Mouse (Mus musculus): ENCODE measurements around the gene Pigl.
A peak's percentile ranks its signal among the peaks of the same experiment; 100 is the strongest.
"Not testable (repeated sequence)": the region's sequence is repeated elsewhere in the genome, so short reads cannot be mapped to it uniquely, and the experiment has no call there.

Pigl gene

DNA sequence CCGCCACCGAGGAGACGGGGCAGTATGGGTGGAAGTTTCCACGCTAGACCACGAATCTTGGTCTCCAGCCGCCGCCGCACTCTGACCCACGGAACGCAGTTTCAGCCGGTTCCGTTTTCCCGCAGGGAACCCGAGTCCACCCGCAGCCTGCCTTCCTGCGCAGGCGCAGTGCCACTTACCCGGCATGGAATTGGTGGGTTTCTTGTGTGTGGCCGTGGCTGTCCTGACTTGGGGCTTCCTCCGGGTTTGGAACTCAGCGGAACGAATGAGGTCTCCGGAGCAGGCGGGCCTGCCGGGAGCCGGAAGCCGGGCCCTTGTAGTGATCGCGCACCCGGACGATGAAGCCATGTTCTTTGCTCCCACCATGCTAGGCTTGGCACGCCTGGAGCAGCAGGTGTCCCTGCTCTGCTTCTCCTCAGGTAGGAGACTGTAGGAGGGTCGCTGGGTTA lies at the start of gene Pigl, which contains the start of gene Ncor1:
Gene Pigl, plus strand, starts transcription at position 185 of the 449 bp plus-strand sequence.
Gene Ncor1, minus strand, starts transcription at position 266 of the 449 bp plus-strand sequence.
- DNase-seq (ENCODE audit: low spot score): peak; percentile 88

GRCm38 (mm10) chr11:62408848-62409247 lies 49.4 kb upstream of the Pigl start:
- no peak for DNase-seq (ENCODE audit: low spot score)

GRCm38 (mm10) chr11:62409611-62410010 lies 48.6 kb upstream of the Pigl start:
- no peak for DNase-seq (ENCODE audit: low spot score)

DNA sequence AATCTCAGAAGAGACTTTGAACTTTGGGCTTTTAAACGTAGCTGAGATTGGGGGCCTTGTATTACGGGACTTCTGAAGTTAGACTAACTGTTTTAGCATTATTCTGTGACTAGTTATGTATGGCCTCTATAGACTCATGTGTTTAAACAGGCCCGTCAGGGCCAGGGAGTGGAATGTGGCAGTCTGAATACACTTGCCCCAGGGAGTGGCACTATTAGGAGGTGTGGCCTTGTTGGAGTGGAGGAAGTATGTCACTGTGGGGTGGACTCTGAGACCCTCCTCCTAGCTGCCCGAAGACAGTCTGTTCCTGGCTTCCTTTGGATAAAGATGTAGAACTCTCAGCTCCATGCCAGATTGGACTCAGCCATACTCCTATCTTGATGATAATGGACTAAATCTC lies 43.2 kb upstream of the Pigl start:
- no peak for DNase-seq (ENCODE audit: low spot score)

DNA sequence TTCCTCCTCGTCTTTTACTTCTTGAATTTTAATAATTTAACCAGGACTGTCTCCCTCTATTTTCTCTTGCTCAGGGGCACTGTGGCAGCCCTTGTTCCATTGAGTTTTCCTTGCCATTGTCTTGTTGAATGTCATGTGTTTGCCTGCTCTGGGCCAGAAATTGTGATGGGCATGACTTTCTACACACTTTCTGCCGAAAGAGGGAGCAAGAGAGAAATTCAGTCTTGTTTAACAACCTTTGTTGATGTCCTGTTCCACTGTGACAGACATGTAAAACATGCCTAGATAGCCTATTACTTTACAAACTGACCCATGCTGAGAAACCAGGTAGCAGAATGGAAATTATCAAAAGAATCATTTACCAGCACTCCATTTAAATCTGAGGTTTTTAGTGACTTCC lies 33.7 kb upstream of the Pigl start:
- no peak for DNase-seq (ENCODE audit: low spot score)

DNA sequence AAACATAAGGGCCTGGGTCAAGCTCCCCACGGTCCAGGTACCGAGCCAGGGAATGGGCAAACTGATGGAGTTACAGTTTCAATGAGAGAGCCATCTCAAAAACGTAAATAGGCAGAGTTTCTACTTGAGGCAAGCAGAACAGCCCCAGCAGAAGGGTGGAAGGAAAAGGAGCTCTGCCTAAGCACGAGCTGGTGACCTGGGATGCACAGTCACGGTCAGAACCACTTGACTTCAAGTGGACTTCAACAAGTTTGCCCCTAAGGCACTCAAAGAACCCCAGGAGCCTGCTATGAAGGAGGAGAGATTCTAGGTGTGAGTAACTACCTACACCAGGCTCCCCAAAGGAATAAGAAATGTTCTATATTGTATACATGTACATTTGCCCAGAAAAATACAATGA lies 32.0 kb upstream of the Pigl start:
- DNase-seq (ENCODE audit: low spot score): no peak

DNA sequence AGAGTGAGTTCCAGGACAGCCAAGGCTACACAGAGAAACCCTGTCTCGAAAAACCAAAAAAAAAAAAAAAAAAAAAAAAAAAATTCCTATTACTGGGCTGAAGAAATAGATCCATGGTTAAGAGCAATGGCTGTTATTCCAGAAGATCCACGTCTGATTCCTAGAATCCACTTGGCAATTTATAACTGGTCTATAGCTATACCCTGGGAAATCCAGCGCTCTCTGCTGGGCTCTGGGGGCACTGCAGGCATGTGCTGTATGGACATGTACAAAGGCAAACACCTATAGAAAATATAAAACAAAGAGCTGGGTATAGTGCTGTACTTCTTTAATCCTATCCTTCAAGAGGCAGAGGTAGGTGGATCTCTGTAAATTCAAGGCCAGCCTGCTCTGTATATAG lies 31.2 kb upstream of the Pigl start:
- DNase-seq (ENCODE audit: low spot score): no peak

DNA sequence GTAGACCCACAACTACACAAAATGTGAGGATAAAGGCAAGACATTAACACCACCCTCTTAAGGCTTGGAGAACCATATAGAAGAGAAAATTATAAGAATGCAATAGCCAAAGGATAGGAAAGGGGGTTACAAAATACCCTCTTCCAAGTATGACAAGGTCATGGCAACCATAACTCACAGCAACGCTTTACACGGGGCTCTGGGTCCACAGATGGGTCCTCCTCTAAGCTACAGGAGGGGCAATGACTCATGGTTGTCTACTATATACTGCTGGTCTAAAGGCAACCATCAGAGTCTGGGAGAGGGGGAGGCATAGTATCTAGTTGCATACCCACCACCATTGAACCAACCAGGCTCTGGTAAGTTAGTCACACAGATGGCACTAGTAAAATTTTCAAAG lies 26.0 kb upstream of the Pigl start:
- no peak for DNase-seq (ENCODE audit: low spot score)

DNA sequence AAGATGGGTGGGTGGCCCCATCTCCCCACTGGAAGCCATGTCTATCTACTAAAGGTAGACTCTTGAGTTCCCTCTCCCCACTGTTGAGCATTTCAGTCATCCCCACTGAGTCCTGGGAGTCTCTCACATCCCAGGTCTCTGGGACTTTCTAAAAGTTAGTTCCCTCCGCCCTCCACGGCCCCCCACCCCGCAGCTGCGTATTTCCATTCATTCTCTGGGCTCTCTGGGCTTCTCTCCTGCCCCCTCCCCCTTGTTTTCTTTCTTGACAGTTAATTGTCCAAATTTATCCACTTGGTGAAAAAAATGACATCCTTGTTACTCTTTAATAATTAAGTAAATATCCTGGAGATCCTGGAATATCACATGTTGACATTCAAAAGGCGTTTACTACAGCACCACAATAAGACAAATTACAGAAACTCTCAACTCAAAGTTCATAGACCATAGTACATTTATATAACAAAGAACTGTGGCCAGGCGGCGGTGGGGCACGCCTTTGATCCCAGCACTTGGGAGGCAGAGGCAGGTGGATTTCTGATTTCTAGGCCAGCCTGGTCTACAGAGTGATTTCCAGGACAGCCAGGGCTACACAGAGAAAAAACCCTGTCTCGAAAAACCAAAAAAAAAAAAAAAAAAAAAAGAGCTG lies 17.5 kb upstream of the Pigl start:
- DNase-seq (ENCODE audit: low spot score): no peak

DNA sequence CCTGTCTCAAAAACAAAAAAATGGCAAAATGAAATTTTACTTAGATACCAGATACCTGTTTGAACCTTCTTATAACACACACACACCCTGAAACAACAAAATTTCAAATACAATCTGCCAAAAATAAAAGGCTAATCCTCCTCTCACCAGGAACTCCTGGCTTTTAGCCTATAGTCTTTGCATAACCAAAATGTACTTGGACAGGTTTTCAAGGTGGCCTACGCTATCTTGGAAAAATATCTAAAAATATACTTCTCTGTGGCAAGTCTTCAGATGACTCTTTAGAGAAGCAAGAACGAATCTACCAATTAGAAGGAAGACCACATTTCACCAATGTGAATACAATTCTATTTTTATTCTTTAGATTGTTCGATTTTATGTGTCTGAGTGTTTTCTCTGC lies 12.5 kb upstream of the Pigl start:
- DNase-seq (ENCODE audit: low spot score): no peak

- DNase-seq (ENCODE audit: low spot score): no peak
Observed at GRCm38 (mm10) chr11:62448971-62449370, 9.3 kb upstream of the Pigl start.

DNA sequence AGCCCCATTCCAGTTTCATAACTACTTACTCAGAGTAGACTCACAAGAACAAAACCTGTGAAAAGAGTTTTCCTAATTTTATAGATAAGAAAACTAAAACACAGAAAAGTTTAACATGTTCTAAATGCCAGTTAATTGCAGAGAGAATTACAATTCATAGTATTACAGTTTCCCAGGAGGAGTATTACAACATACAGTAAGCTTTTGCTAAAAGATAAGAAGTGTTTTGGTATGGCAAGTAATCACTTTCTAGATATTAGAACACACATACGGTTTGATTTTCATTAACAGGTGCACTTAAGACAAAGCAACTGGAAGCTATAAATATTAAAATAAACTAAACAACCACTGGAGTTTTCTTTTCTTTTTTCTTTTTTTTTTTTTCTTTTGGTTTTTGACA lies 3.1 kb upstream of the Pigl start:
- no peak for DNase-seq (ENCODE audit: low spot score)

GRCm38 (mm10) chr11:62456021-62456482 lies 2.2 kb upstream of the Pigl start:
- no peak for DNase-seq (ENCODE audit: low spot score)

DNA sequence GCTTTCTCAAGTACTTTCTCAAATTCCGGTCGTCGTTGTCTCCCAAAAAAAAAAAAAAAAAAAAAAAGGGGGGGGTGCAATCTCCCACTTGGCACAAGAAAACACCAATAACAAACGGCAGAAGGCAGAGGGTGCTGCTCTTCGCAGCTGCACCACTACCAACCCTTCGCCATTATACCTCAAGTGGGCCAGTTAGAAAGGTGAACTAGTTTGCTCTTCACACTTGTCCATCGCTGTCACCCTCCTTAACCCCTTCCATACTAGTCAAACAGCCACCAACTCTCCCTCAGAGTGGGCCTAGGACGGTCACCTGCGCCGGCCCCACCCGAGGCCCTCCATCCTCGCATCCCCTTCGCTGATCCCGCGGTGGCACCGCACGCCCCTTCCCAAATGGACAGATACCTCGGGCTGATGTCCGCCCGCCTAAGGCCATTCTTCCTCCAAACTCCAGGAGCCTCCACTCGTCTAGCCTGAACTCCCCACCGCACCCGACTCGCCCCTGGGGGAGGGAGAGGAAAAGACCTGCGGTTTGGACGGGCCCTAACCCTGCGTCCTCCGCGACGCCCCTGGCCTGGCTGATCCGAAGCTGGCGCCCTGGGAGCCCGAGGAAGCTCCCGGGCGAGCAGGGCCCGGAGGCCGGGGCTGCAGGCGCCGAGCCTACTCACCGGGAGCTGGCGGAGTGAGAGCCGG lies 1.6 kb upstream of the Pigl start:
- peak; percentile 31 for DNase-seq (ENCODE audit: low spot score)

DNA sequence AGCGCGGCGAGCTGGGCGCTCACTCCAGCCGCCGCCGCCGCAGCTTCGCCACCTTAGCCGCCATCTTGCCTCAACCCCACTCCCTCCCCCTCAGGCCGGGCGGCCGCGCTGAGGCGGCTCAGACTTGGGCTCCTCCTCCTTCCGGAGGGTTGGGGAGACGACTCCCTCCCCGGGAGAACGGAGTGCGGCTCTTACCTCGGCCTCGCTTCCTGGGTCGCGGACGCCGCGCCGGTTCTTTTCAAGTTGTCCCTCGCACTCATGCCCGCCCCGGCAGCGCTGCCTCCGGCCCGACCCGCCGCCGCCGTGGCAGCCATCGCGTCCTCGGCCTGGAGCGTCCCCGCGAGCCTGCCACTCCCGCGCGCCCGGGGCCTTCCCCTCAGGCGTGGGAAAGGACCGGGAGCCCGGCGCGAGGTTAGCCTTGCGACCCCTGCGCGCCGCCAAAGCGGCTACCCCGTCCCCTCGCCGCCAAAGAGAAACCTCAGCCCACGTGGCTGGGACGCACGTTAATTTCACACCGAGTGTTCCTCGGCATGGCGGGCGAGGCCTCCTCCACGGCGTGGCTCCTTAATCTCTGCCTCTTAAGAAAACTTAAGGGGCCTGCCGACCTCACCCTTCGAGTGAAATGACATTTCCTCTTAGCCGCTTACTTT lies 894 bp upstream of the Pigl start:
- peak; percentile 83 for DNase-seq (ENCODE audit: low spot score)

- no peak for DNase-seq (ENCODE audit: low spot score)
Observed at GRCm38 (mm10) chr11:62457891-62458270, 379 bp upstream of the Pigl start.

GRCm38 (mm10) chr11:62458780-62459179 lies 520 bp downstream of the Pigl start:
- no peak for DNase-seq (ENCODE audit: low spot score)

- DNase-seq (ENCODE audit: low spot score): not testable (repeated sequence)
Observed at GRCm38 (mm10) chr11:62462529-62462928, 4.3 kb downstream of the Pigl start.

DNA sequence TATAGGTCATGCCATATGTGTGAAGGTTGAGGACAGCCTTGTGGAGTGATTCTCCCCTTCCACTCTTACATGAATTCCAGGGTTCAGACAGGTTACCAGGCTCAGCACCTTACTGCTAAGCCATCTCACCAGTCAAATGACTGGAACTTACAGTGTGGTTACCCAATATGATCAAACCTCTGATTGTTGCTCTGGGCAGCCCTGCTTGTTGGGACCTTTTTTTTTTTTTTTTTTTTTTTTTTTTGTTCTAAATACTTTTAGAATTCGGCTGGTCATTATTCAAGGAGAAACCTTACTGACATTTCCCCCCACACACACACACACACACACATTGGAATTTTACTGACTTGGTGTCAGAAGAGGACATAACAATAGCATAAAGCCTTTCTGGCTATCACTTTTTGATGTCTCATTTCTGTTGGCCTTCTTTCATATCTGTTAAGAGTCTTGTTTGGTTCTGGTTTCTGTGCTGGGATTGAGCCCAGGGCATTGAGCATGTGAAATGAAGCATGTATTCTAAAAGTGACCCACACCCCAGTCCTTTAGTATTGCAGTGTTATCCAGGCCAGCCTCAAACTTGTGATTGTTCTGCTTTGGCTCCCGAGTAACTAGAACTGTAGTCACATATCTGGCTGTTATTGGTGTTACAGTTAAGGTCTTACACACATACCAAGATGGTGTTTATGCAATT lies 5.1 kb downstream of the Pigl start:
- DNase-seq (ENCODE audit: low spot score): no peak

- DNase-seq (ENCODE audit: low spot score): no peak
Observed at GRCm38 (mm10) chr11:62464696-62465095, 6.4 kb downstream of the Pigl start.

DNA sequence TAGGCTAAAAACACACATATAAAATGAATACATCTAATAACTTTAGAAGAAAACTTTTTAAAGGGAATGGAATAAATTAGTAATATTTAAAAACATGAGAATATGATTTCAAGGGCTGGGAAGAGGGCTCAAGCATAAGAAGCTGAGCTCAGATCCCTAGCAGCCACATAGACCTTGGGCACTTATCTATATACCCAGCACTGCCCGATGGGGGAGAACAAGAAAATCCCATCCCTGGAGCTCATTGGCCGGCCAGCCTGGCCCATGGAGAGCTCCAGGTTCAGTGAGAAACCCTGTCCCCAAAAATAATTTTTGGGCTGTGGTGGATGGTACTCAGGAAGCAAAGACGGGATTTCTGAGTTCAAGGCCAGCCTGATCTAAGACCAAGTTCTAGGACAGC lies 7.6 kb downstream of the Pigl start:
- DNase-seq (ENCODE audit: low spot score): no peak

DNA sequence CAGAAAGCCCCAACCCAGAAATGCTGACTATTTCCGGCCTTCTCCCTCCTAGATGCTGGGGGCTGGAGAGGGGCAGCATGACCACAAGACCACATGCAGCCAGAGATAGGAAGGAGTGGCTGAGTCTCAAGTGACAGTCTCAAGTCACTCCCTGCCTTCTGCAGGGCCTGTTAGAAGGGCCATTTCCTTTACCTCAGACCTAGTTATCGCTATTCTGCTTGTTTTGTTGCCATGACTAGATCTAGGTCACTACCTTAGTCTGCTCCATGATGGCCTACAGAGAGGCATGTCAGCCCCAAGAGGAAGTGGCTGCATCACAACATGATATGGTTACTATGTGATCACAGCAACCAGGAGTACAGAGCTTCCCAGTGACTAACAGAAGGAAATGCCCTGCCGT lies 8.3 kb downstream of the Pigl start:
- no peak for DNase-seq (ENCODE audit: low spot score)

GRCm38 (mm10) chr11:62467289-62467688 lies 9.0 kb downstream of the Pigl start:
- not testable (repeated sequence) for DNase-seq (ENCODE audit: low spot score)
